Mouse (Mus musculus): Measurements from ENCODE around the gene 4930535I16Rik. TPM values are rescaled to one million over a fixed set of nuclear protein-coding genes. Genes with fewer than 3 reads are reported as not detected.

Gene 4930535I16Rik
- polyA plus RNA-seq, 1 experiment from 2014 or later, result not detected

DNA sequence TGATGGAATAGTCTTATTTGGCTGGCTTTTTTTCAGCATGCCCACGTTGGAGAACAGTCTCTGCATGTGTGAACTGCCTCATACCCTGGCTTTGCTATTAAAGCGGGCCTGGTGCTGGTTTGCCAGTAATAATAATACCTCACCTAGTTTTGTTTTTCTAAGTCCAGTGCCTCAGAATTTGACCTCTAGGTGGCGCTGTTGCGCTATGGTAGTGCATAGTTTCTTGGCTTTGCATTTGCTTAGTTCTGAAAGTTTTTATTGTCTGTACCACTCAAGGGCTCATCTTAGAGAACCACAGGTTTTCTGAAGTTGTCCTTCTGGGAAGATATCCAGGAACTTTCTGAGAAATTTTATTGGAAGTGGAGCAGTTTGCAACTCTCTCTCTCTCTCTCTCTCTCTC lies 22.0 kb upstream of the 4930535I16Rik start:
- Histone ChIP-seq H3K9ac (no peak overlapping the region), H3K36me3 (peaks cover 24% of the 10 kb centered on the region), H3K4me2 (no peak overlapping the region), H3K27me3 (peaks cover 9% of the 10 kb centered on the region; the same call in 1 of the 2 replicates), H3K9me3 (no peaks in the 10 kb centered on the region), H3K4me1 (replicated peaks) (no peaks in the 10 kb centered on the region), H3K4me3 (no peak overlapping the region), H3K27ac (replicated peaks) (no peak overlapping the region)
- no peak for ATAC-seq (ENCODE audit: low read depth)
- WGBS, result 5% methylated on average over 4 of the region's 4 CpGs

- Histone ChIP-seq H3K36me3 (peaks cover 55% of the 10 kb centered on the region), H3K4me1 (replicated peaks) (no peaks in the 10 kb centered on the region), H3K27ac (replicated peaks) (no peak overlapping the region), H3K9me3 (no peaks in the 10 kb centered on the region), H3K9ac (no peak overlapping the region), H3K4me2 (no peak overlapping the region), H3K27me3 (no peaks in the 10 kb centered on the region), H3K4me3 (no peak overlapping the region)
- ATAC-seq (ENCODE audit: low read depth), result no peak
- WGBS, result 93% methylated on average over 7 of the region's 7 CpGs
Observed at GRCm38 (mm10) chr4:123936059-123936458, 18.2 kb upstream of the 4930535I16Rik start.

GRCm38 (mm10) chr4:123934306-123934705 lies 16.5 kb upstream of the 4930535I16Rik start:
- H3K4me3 ChIP-seq, result no peak overlapping the region
- 97% methylated on average over 4 of the region's 4 CpGs for WGBS

GRCm38 (mm10) chr4:123929994-123930393 lies 12.2 kb upstream of the 4930535I16Rik start:
- no peak overlapping the region for H3K4me3 ChIP-seq
- H3K27ac ChIP-seq (replicated peaks), result no peak overlapping the region
- H3K9ac ChIP-seq, result no peak overlapping the region
- no peaks in the 10 kb centered on the region for H3K27me3 ChIP-seq
- no peaks in the 10 kb centered on the region for H3K4me1 ChIP-seq (replicated peaks)
- no peak overlapping the region for H3K4me2 ChIP-seq
- no peaks in the 10 kb centered on the region for H3K9me3 ChIP-seq
- no peak for ATAC-seq (ENCODE audit: low read depth)
- WGBS, result 93% methylated on average over 4 of the region's 4 CpGs
- peaks cover 88% of the 10 kb centered on the region for H3K36me3 ChIP-seq

More at GRCm38 (mm10) chr4:123934306-123934705, 16.5 kb upstream of the 4930535I16Rik start:
- no peak for ATAC-seq (ENCODE audit: low read depth)
- Histone ChIP-seq H3K27me3 (no peaks in the 10 kb centered on the region), H3K27ac (replicated peaks) (no peak overlapping the region), H3K36me3 (peaks cover 70% of the 10 kb centered on the region), H3K4me1 (replicated peaks) (no peaks in the 10 kb centered on the region), H3K4me2 (no peak overlapping the region), H3K9me3 (no peaks in the 10 kb centered on the region), H3K9ac (no peak overlapping the region)

GRCm38 (mm10) chr4:123927961-123928360 lies 10.1 kb upstream of the 4930535I16Rik start:
- no peak for ATAC-seq (ENCODE audit: low read depth)

GRCm38 (mm10) chr4:123921055-123921565 lies 3.3 kb upstream of the 4930535I16Rik start:
- H3K9ac ChIP-seq, result no peak overlapping the region
- no peak overlapping the region for H3K4me2 ChIP-seq
- no peak overlapping the region for H3K27ac ChIP-seq (replicated peaks)
- H3K9me3 ChIP-seq, result no peaks in the 10 kb centered on the region
- H3K4me1 ChIP-seq (replicated peaks), result peaks cover 18% of the 10 kb centered on the region
- no peak overlapping the region for H3K4me3 ChIP-seq
- no peaks in the 10 kb centered on the region for H3K27me3 ChIP-seq
- peaks cover 52% of the 10 kb centered on the region for H3K36me3 ChIP-seq
- 89% methylated on average over 4 of the region's 4 CpGs for WGBS
- no peak for ATAC-seq (ENCODE audit: low read depth)

More at GRCm38 (mm10) chr4:123927961-123928360, 10.1 kb upstream of the 4930535I16Rik start:
- Histone ChIP-seq H3K9ac (no peak overlapping the region), H3K27ac (replicated peaks) (no peak overlapping the region), H3K27me3 (no peaks in the 10 kb centered on the region), H3K4me3 (no peak overlapping the region), H3K36me3 (peaks cover 89% of the 10 kb centered on the region), H3K9me3 (no peaks in the 10 kb centered on the region), H3K4me2 (no peak overlapping the region), H3K4me1 (replicated peaks) (no peaks in the 10 kb centered on the region)

DNA sequence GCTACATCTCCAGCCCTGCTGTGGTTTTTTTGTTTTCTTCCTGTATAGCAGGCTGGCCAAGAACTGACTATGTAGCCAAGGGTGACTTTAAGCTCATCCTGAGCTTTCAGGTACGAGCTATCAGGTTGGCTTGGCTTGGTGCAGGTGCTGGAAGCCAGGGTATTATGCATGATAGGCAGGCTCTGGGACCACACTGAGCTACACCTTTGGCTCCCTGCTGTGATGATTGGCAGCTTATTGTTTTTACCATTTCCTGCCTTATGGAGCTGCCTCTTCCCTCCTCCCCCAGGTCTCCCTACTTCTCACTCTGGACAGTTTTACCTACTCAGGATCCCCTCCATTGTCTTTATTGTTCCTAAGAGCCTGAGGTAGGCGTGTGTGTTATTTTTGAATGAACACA lies 1.0 kb upstream of the 4930535I16Rik start:
- no peaks in the 10 kb centered on the region for H3K27me3 ChIP-seq
- no peak for ATAC-seq (ENCODE audit: low read depth)
- H3K4me1 ChIP-seq (replicated peaks), result peaks cover 24% of the 10 kb centered on the region

GRCm38 (mm10) chr4:123916748-123917547 lies 874 bp downstream of the 4930535I16Rik start, which contains the start of gene Rragc:
Gene Rragc (plus strand): TSS chr4:123917446.
- no peaks in the 10 kb centered on the region for H3K27me3 ChIP-seq
- H3K4me3 ChIP-seq, result peak within 1 kb of the TSS; percentile 100
- ATAC-seq (ENCODE audit: low read depth), result peak; percentile 99
- H3K27ac ChIP-seq (replicated peaks), result peak within 1 kb of the TSS; percentile 88
- H3K4me2 ChIP-seq, result peak within 1 kb of the TSS; percentile 92
- no peaks in the 10 kb centered on the region for H3K9me3 ChIP-seq
- peak within 1 kb of the TSS; percentile 98 for H3K9ac ChIP-seq
- H3K36me3 ChIP-seq, result peaks cover 37% of the 10 kb centered on the region
- peaks cover 24% of the 10 kb centered on the region for H3K4me1 ChIP-seq (replicated peaks)
- 1% methylated on average over 49 of the region's 49 CpGs for WGBS

More for the DNA sequence above, 1.0 kb upstream of the 4930535I16Rik start:
- 76% methylated on average over 2 of the region's 2 CpGs for WGBS
- H3K9ac ChIP-seq, result peak overlapping the region; percentile 98
- H3K4me2 ChIP-seq, result peak overlapping the region; percentile 92
- no peaks in the 10 kb centered on the region for H3K9me3 ChIP-seq
- no peak overlapping the region for H3K27ac ChIP-seq (replicated peaks)
- peak overlapping the region; percentile 100 for H3K4me3 ChIP-seq
- peaks cover 37% of the 10 kb centered on the region for H3K36me3 ChIP-seq

DNA sequence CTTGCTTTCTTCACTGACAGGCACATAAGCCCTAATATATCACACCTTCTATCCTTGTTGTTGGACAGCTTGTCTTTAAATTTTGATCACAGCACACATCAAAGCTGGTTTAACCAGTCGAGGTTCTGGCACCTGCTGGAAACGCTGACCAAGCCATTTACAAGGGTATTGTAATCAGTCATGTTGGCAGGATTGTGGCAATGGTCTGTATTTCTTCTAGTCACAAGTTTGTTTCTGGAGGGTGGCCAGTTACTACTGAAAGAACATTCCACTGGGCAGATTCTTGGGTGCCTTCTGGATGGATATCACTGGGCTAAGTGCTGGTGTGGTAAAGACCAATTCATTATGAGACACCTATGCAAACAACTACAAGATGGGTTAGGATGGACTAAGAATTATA lies 5.4 kb downstream of the 4930535I16Rik start:
- Histone ChIP-seq H3K4me3 (no peak overlapping the region), H3K27me3 (no peaks in the 10 kb centered on the region), H3K27ac (replicated peaks) (no peak overlapping the region), H3K4me2 (no peak overlapping the region), H3K9me3 (no peaks in the 10 kb centered on the region), H3K4me1 (replicated peaks) (peaks cover 10% of the 10 kb centered on the region), H3K9ac (no peak overlapping the region), H3K36me3 (peaks cover 40% of the 10 kb centered on the region)
- no peak for ATAC-seq (ENCODE audit: low read depth)
- 71% methylated on average over 2 of the region's 2 CpGs for WGBS

DNA sequence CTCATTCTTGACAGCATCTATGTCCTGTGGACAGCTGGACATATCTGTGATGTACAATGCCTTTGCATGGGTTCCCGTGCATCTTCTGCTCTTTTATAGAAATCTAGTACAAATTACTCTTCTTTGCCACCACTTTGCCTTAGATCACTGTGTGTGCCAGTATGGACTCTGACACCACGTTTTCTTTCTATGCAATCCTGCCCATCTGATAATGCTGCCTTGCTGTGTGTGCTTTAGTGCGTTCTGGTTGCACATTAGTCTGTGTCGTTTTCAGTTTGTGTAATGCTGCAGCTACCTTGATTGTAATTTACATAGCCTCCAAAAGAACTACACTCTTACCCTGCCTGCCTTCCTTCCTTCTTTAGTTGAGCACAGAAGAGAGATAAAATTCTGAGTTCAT lies 6.3 kb downstream of the 4930535I16Rik start:
- Histone ChIP-seq H3K9ac (no peak overlapping the region), H3K4me2 (no peak overlapping the region), H3K36me3 (peaks cover 40% of the 10 kb centered on the region), H3K4me1 (replicated peaks) (peaks cover 15% of the 10 kb centered on the region), H3K4me3 (no peak overlapping the region), H3K27me3 (no peaks in the 10 kb centered on the region), H3K27ac (replicated peaks) (no peak overlapping the region), H3K9me3 (no peaks in the 10 kb centered on the region)
- ATAC-seq (ENCODE audit: low read depth), result no peak
- 92% methylated on average over 4 of the region's 4 CpGs for WGBS

- peak overlapping the region; percentile 79 for H3K27ac ChIP-seq (replicated peaks)
Observed at GRCm38 (mm10) chr4:123905126-123905668, 12.6 kb downstream of the 4930535I16Rik start.

More at GRCm38 (mm10) chr4:123905126-123905668, 12.6 kb downstream of the 4930535I16Rik start:
- Histone ChIP-seq H3K9ac (peak overlapping the region; percentile 86), H3K4me2 (peak overlapping the region; percentile 79), H3K9me3 (no peaks in the 10 kb centered on the region), H3K36me3 (peaks cover 14% of the 10 kb centered on the region), H3K4me3 (peak overlapping the region; percentile 82), H3K4me1 (replicated peaks) (peaks cover 26% of the 10 kb centered on the region), H3K27me3 (no peaks in the 10 kb centered on the region)
- WGBS, result under 1% methylated on average over 44 of the region's 53 CpGs
- ATAC-seq (ENCODE audit: low read depth), result no peak; the same call in 1 of the 2 replicates
